Mouse (Mus musculus): ENCODE results near the gene Ss18l1. TPM values are rescaled to one million over a fixed set of nuclear protein-coding genes. Genes with fewer than 3 reads are reported as not detected.

Gene Ss18l1
- polyA plus RNA-seq, 1 experiment from 2014 or later, result 1.6 TPM

GRCm38 (mm10) chr2:180116741-180117484 is 74.6 kb downstream of the Ss18l1 start:
- Histone ChIP-seq H3K4me3 (no peak overlapping the region), H3K4me2 (no peak overlapping the region), H3K27me3 (replicated peaks) (peaks cover 36% of the 10 kb centered on the region), H3K9me3 (replicated peaks) (no peaks in the 10 kb centered on the region), H3K9ac (no peak overlapping the region), H3K4me1 (peaks cover 44% of the 10 kb centered on the region), H3K36me3 (no peaks in the 10 kb centered on the region), H3K27ac (no peak overlapping the region)
- WGBS (ENCODE audit: insufficient replicate concordance), result 53% methylated on average over 8 of the region's 8 CpGs
- ATAC-seq, result no peak

GRCm38 (mm10) chr2:180117485-180118194 is 75.3 kb downstream of the Ss18l1 start:
- Histone ChIP-seq H3K27me3 (replicated peaks) (peaks cover 36% of the 10 kb centered on the region), H3K36me3 (no peaks in the 10 kb centered on the region), H3K4me1 (peaks cover 44% of the 10 kb centered on the region), H3K4me2 (peak overlapping the region; percentile 86; the same call in 1 of the 2 replicates), H3K9ac (no peak overlapping the region), H3K27ac (no peak overlapping the region), H3K4me3 (no peak overlapping the region), H3K9me3 (replicated peaks) (no peaks in the 10 kb centered on the region)
- 18% methylated on average over 13 of the region's 13 CpGs for WGBS (ENCODE audit: insufficient replicate concordance)
- no peak for ATAC-seq

- peaks cover 3% of the 10 kb centered on the region for H3K36me3 ChIP-seq
- WGBS (ENCODE audit: insufficient replicate concordance), result under 1% methylated on average over 55 of the region's 55 CpGs
- H3K4me1 ChIP-seq, result peaks cover 44% of the 10 kb centered on the region
- peak within 1 kb of the TSS; percentile 75 for H3K27ac ChIP-seq
- H3K9me3 ChIP-seq (replicated peaks), result no peaks in the 10 kb centered on the region
- peak within 1 kb of the TSS; percentile 88 for H3K9ac ChIP-seq
- H3K27me3 ChIP-seq (replicated peaks), result peaks cover 36% of the 10 kb centered on the region
- peak within 1 kb of the TSS; percentile 86 for H3K4me2 ChIP-seq
- H3K4me3 ChIP-seq, result peak within 1 kb of the TSS; percentile 81
- peak; percentile 99 for ATAC-seq
Measured at GRCm38 (mm10) chr2:180118661-180119438, 76.5 kb downstream of the Ss18l1 start, which contains the start of gene Osbpl2. TSS of gene Osbpl2 (plus strand) at chr2:180119306.

Other genes starting within 250 kb of the Ss18l1 start
- 2.2 and 2.6 TPM in 2 replicates for gene Taf4, start 65.9 kb upstream of the Ss18l1 start, polyA plus RNA-seq (2016; fragmentation: Nextera tagmentation; extraction: Ambion mirVana)
- 2.4 and 2.7 TPM in 2 replicates for gene Lsm14b, start 17.5 kb upstream of the Ss18l1 start, polyA plus RNA-seq (2016; fragmentation: Nextera tagmentation; extraction: Ambion mirVana)
- 455 and 456 TPM in 2 replicates for gene Psma7, start 76 bp upstream of the Ss18l1 start, polyA plus RNA-seq (2016; fragmentation: Nextera tagmentation; extraction: Ambion mirVana)
- 17.6 and 18.0 TPM in 2 replicates for gene Mtg2, start 28.1 kb downstream of the Ss18l1 start, polyA plus RNA-seq (2016; fragmentation: Nextera tagmentation; extraction: Ambion mirVana)
- not detected in 2 replicates for gene Hrh3, start 62.0 kb downstream of the Ss18l1 start, polyA plus RNA-seq (2016; fragmentation: Nextera tagmentation; extraction: Ambion mirVana)
- 13.5 and 15.5 TPM in 2 replicates for gene Osbpl2, start 76.8 kb downstream of the Ss18l1 start, polyA plus RNA-seq (2016; fragmentation: Nextera tagmentation; extraction: Ambion mirVana)
- 176 and 189 TPM in 2 replicates for gene Adrm1, start 129.0 kb downstream of the Ss18l1 start, polyA plus RNA-seq (2016; fragmentation: Nextera tagmentation; extraction: Ambion mirVana)
- 4.1 and 4.3 TPM in 2 replicates for gene Lama5, start 183.3 kb downstream of the Ss18l1 start, polyA plus RNA-seq (2016; fragmentation: Nextera tagmentation; extraction: Ambion mirVana)
- 560 and 561 TPM in 2 replicates for gene Rps21, start 214.9 kb downstream of the Ss18l1 start, polyA plus RNA-seq (2016; fragmentation: Nextera tagmentation; extraction: Ambion mirVana)
- gene Cables2, start 231.0 kb downstream of the Ss18l1 start, polyA plus RNA-seq (2016; fragmentation: Nextera tagmentation; extraction: Ambion mirVana), result 9.6 and 10.4 TPM in 2 replicates
- gene Rbbp8nl, start 247.4 kb downstream of the Ss18l1 start, polyA plus RNA-seq (2016; fragmentation: Nextera tagmentation; extraction: Ambion mirVana), result not detected in 2 replicates

All from liver, embryonic 12.5 days (tissue).